Mouse (Mus musculus) layer of hippocampus, postnatal 14 days (tissue): ENCODE measurements around the gene 4930518I15Rik. TPM values are rescaled to one million over a fixed set of nuclear protein-coding genes. Genes with fewer than 3 reads are reported as not detected.

Source experiments
- total RNA-seq, 2 experiments: library from RNA; stranded (reverse); gene quantifications; 2 replicates each; pipeline ENCODE4 v1.2.3; 2021

Gene 4930518I15Rik
- total RNA-seq, 2 experiments from 2014 or later: 3.4 to 3.5 TPM

Other genes starting within 250 kb of the 4930518I15Rik start
- 100 to 1,000 TPM; 194 TPM for gene Dlgap4, start 244.2 kb downstream of the 4930518I15Rik start, total RNA-seq
- 10 to 100 TPM; 22.3 to 24.9 TPM for gene Myl9, start 82.5 kb downstream of the 4930518I15Rik start, total RNA-seq
- gene Tgif2, start 17.9 kb downstream of the 4930518I15Rik start, total RNA-seq: 1 to 10 TPM; 2.7 to 3.0 TPM
- 100 to 1,000 TPM; 108 to 114 TPM for gene Rab5if, start 5.2 kb upstream of the 4930518I15Rik start, total RNA-seq
- under 1 TPM; 0.19 to 0.30 TPM for gene Sla2, start 29.2 kb upstream of the 4930518I15Rik start, total RNA-seq
- gene Ndrg3, start 134.1 kb upstream of the 4930518I15Rik start, total RNA-seq: 100 to 1,000 TPM; 457 to 474 TPM
- 1 to 10 TPM; 4.0 to 5.4 TPM for gene Dsn1, start 149.2 kb upstream of the 4930518I15Rik start, total RNA-seq
- 10 to 100 TPM; 63.0 to 66.5 TPM for gene Soga1, start 221.3 kb upstream of the 4930518I15Rik start, total RNA-seq
- not detected for gene Tldc2, start 229.1 kb upstream of the 4930518I15Rik start, total RNA-seq